Mouse (Mus musculus) mesoderm, embryonic 11.5 days (tissue): ENCODE results near the gene Myoz1.
"Not testable (repeated sequence)": the region's sequence is repeated elsewhere in the genome, so short reads cannot be mapped to it uniquely, and the experiment has no call there.

Experiments used
- DNase-seq: peaks from one replicate; pipeline ENCODE4 v3.0.0-alpha.2; 2012; ENCODE audit warnings: low read depth, low spot score

Myoz1 gene

DNA sequence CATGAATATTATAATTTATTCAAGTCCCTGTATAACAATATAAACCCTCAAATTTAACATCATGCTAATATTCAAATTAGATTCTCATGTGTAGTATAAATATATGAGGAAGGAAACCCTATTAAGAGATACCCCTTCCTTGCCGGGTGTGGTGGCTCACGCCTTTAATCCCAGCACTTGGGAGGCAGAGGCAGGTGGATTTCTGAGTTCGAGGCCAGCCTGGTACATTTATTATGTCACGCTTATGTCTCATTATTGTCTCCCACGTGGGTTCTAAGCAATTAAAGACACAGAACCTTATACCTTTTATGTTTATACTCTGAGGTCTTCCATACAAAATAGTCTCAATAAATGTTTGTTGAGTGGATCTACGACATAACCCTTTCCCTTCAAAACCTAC, 17.6 kb downstream of the Myoz1 start:
- no peak for DNase-seq

DNA sequence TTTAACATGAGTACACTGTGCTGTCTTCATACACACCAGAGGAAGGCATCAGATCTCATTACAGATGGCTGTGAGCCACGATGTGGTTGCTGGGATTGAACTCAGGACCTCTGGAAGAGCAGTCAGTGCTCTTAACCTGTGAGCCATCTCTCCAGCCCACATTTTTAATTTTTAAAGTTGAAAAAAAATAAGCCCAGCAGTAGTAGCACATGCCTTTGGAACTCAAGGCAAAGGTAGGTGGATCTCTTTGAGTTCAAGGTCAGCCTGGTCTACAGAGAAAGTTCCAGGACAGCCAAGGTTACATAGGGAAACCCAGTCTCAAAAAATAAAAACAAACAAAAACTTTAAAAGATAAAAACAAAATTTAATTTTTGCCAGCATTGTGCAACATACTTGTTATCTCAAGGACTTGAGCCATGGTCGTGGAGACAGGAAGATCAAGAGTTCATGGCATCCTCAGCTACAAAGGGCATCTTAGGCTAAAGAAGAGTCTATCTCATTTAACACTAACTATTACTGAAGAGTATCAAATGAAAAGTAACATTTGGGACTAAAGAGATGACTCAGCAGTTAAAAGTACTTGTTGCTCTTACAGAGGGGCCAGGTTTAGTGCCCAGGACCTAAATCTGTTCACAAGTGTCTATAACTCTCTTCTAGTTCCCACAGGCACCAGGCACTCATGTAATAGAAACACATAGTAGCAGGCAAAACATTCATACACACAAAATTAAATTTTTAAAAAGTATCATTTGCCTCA, 18.3 kb downstream of the Myoz1 start:
- DNase-seq, result no peak

DNA sequence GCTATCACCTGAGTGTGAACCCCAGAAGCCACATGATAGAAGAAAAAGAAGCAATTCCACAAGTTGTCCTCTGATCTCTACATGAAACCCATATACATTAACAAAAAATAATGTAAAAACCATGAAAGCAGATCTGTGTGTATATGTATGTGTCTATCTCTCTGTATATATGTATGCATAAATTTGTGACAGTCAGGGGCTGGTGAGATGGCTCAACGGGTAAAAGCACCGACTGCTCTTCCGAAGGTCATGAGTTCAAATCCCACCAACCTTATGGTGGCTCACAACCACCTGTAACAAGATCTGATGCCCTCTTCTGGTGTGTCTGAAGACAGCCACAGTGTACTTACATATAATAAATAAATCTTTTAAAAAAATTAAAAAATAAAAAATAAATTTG, 19.4 kb downstream of the Myoz1 start:
- DNase-seq, result not testable (repeated sequence)

DNA sequence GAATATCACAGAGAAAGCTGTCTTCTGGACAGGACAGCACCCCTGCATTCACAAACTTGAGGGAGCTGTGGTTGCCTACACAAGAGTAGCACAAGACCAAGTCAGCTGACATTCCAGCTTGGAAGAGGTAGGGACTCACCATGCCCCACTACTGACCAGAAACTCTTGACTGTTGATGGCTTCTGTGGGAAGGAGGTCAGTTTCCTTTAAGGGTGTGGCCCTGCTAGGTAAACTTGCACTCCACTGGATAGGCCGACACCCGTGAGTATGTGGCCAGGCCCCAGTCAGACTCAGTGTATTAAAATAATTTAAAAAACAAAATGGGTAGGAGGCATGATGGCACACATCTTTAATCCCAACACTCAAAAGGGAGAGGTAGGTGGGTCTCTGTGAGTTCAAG, 20.8 kb downstream of the Myoz1 start:
- no peak for DNase-seq

DNA sequence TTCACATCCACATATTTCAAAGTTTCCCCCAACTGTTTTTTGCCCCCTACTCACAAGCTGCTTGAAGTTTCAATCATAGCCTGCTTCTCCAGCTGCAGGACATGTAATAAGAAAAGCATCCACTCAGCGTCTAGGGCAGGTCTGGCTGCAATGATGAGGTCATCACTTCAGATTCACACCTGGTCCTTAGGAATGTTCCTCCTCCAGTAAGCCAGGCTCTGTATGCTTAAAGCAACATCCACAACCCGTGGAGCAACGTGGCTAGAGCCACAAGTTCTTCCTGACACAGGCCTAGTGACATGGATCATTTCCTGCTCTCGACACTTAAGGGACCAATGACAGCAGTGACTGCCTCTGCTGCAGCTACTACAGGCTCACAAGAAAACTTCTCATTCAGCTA, 25.1 kb downstream of the Myoz1 start:
- no peak for DNase-seq

DNA sequence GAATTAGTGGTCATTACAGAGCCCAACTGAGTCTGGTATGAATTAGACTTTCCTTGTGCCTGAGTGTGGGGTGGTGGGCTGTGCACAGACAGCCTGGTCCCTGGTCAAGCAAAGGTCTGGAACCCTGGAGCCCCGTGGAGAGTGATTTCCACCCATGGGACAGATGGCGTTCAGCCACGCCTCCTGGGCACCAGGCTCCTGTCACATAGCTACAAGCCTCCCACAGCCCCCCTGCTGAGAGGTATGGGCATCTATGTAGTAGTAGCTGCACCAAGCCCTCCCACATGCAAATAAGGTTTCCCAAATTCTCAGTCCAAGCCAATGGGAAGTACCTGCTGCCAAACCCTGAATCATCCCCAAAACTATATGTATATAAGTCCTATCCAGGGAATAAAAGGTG, 29.4 kb downstream of the Myoz1 start:
- no peak for DNase-seq

DNA sequence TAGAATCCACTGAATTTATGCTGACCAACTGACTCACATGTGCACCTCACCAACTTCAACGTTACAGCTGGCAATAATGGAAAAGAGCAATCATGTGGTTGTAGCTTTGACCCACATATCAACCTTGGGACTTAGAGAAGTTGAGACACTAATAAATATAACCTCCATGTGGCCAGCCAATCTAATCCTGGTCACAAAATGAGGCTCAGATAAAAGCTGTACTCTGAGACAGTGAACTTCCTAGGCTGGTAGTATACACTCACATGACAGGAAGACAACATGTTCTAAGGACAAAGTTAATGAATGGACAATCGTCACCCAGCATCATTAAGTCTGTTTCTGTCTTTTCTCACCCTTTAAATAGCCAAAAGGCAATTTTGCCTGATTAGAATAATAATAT, 29.9 kb downstream of the Myoz1 start:
- no peak for DNase-seq

DNA sequence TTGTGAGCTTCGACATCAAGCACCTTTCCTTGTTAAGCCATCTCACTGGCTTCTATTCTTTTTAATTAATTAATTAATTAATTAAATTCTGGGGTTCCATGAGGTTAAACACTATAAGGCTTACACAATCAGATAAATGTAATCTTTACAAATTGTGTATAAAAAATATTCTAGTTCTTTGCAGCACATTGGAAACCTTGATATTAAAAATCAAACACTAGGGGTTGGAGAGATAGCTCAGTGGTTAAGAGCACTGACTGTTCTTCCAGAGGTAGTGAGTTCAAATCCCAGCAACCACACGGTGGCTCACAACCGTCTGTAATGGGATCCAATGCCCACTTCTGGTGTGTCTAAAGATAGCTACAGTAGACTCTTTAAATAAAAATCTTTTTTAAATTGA, 33.4 kb downstream of the Myoz1 start:
- DNase-seq, result no peak

DNA sequence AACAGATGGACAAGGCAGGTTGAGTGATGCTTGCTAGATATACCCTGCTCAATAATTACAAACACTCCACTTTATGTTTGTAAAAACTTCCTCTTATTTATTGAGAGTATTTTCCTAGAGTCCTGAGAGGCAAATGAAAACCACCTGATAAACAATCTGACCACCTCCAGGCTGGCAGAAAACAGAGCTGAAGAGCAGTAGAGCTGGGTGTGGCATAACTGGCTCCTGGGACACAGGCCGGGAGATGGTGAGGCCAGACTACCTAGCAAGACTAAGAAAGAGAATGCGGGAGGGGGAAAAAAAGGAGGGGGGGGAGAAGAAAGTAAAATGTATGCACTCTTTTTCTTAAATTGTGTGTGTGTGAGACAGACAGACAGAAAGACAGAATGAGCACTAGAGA, 33.9 kb downstream of the Myoz1 start:
- DNase-seq, result no peak

DNA sequence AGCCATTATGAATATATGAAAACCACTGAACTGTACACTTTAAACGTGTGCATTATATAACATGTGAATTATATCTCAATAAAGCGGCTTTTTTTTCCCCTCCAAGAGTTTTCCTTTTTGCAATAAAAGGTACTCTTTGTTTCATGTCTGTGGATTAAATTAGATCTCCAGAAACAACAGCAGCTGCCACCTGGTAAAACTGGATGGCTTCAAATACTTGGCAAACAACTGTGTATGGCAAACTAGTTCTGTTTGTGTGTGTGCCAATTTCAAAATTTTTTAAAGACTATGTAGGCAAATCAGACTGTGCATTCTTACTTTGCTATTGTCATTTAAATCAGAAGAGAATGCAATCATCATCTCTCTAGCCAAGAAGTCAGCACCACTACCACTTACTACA, 34.4 kb downstream of the Myoz1 start:
- DNase-seq, result no peak

DNA sequence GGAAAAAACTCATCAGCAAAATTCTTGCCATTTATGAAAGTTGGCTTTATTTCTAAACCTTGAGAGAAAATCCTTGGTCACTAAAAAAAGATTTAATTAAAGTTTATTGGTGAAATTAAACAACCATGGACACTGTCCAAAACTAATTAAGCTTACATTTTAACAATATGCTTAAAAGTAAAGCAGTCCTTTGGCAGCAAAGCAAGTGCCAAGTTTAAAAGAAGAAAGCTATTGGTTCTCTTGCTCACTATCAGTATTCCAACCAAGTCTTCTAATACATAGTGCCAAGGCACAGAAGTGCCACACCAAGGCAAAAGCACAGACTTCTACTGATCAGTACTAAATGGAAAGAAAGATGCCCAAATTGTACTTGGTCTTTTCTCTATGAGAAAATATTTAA, 37.2 kb downstream of the Myoz1 start:
- DNase-seq, result no peak

DNA sequence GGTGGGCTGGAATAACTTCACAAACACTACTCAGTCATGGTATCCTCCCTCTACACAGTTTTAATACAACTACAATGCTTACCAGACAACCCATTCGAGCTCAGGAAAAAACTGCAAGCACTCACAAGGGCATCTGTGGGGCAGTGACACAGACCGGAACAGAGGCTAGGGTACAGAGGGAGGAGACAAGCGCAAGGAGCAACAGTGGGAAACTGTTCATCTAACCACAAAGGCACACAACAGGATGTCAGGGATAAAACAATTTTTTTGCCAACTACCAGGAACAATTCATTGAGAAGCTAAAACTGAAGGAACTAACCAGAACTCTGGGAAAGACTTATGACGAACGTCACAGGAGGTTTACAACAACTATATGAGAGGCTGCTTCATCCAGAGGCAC, 38.1 kb downstream of the Myoz1 start:
- DNase-seq, result no peak

DNA sequence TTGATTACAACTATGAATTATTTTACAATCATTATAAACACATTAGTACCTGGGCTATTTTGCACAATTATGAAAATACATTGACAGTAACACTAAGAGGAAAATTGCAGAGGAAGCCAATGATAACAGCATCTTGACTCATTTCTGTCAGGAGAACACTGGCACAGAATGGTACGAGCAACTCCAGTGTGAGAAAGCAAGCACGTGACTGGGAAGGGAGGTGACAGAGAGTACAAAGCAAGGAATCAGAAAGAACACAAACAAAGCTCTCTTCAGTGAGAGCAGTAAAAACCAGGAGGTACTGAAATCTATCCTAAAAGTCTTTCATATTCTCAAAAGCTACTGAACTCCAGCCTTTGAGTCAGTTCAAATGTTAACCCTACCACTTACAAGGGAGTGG, 39.9 kb downstream of the Myoz1 start:
- DNase-seq, result no peak

DNA sequence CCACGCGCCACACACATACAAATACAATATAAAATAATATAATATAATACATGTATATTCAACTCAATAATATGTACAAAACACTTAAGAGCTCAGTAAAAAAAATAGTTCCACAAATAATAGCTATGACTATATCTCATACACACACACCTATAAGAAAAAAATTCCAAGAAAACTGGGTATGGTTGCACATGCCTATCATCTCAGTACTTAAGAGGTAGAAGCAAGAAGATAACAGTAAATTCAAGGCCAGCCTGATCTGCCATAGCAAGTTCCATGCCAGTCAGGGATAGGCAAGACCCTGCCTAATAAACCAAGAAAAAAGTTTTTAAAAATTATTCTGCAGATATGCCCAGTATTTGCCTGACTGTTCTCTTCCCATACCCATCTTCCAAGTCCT, 41.3 kb downstream of the Myoz1 start:
- DNase-seq, result no peak

DNA sequence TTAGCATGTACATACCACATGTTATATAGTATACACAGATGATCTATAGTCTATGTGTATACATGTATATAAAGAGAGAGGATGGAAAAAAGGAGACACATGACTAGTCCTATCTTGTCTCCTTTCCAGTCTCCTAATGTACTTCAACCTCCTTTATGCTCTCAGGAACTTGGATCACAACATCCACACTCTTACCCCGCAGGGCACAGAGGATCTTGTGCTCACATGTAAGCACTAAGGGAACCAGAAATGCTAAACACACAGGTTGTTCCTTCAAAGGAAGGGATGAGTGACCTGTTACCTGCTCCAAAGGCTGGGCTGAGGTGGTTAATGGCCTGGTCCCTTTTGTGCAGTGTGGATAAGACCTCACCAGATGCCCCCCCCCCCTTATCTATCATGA, 43.5 kb downstream of the Myoz1 start:
- DNase-seq, result no peak

DNA sequence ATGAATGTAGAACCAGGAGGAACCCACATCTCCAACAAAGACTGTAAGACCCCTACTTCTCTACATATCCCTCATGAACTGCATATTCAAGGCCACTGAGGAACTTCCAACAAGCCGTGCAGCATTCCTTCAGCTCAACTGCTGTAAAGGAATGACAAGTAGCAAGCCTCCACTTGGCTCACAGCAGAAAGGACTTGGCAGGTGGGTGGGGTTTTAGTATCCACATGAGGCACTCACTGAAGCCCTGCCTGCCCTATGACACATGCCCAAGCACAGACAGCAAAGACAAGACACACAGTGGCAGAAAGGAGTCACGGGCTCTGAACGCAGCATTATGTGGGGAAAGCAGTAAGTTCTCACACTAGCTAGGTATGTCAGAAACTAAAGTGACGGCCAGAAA, 46.2 kb downstream of the Myoz1 start:
- no peak for DNase-seq

DNA sequence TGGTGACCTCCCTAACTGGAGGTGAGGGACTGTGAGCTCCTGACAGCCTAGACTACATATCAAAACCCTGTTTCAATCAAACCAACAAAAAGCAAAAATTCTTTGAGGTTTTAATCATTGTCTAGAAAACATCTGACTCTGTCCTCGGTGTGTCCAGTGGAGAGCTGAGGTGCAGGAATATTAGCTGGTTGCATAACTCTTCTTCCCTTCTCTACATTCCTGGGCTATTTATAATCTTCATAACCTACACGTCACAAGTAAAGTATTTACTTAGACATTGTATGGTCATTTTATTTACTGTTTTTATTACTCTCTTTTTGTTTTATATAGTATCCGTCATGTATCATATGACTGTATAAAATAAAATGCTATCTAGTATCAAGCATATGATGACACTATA, 46.8 kb downstream of the Myoz1 start:
- no peak for DNase-seq

DNA sequence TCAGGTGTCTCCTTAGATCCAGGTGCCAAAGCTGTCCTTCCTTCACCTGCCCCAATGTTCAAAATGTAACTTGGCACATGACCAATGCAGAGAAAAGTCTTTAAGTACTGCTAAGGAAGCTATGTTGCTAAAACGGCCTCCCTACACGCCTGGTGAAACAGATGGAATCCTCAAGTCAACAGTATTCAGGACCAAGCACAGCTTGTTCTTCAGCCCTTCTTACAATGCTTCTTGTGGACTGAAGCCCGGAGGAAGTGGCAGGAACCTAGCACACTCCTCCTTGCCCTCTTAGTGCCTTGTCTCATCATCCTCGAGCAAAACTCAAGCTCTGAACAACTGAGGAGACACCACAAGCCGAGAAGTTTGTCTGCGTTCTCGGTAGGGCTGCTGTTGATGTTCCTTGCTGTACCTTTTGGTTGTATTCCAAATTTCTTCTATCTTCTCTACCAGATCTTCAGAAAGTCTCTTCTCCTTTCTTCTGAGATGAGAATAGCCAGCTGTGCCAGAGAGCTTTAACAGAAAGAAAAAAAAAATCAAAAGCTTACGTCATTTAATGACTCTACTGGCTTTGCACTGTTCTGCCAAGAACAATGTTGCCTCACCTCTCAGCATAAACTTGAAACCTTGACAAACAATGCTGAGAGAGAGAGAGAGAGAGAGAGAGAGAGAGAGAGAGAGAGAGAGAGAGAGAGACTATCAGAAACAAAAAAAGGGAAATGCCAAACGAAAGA, 48.8 kb downstream of the Myoz1 start:
- no peak for DNase-seq

DNA sequence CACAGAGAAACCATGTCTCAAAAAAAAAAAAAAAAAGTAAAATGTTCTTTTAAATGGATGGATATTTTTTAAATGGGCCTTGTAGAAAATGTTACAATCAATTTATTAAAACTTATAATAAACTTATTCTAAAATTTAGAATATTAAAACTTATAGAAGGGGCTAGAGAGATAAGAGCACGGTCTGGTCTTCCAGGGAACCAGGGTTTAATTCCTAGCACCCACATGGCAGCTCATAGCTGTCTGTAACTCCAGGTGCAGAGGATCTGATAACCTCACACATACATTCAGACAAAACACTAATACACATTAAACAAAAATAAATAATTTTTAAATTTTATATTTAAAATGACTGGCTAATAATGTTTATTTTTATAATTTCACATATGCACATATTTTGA, 55.1 kb downstream of the Myoz1 start:
- no peak for DNase-seq

DNA sequence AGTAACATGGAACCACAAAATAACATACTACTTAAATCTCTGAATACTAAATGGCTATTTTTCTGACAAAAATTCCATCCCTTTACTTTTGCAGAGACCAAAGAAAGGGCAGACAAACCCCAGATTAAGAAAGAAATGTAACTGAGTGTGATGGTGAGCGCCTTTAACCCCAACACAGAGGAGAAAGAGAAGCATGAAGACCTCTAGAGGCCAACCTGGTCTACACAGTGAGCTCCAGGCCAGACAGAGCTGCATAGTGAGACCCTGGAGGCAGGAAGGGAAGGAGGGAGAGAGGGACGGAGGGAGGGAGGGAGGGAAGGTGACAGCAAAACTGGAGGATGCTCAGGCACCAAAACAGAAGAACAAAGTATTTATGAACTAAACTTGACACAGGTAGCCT, 56.1 kb downstream of the Myoz1 start:
- DNase-seq, result no peak

DNA sequence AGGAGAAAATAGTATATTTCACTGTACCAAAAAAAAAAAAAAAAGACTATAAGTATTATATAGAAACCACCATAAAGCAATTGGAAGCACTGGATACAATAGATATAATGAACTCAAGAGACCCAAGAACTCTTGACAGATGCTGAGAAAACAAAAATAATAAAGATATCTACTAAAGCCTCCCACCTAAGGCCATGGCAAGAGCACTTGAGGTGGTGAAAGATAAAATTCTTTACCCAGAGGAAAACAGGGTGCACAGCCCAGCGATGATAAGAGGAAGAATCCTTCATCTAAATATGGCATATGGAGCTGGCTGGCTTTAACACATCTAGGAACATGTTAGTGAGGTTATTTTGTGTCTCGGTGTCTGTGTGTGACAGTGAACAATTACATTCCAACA, 56.8 kb downstream of the Myoz1 start:
- DNase-seq, result no peak
